Mouse (Mus musculus) stomach, postnatal 0 days (tissue): ENCODE measurements around the gene Pde10a.

Source experiments
- CTCF ChIP-seq: IDR thresholded peaks from 2 replicates; pipeline ENCODE4 v1.5.1; 2016; ENCODE audit warnings: antibody characterized with exemption, low read depth, mild to moderate bottlenecking, moderate library complexity
- EP300 ChIP-seq: optimal IDR thresholded peaks from 2 replicates; pipeline ENCODE3; 2016; ENCODE audit warnings: antibody characterized with exemption

DNA sequence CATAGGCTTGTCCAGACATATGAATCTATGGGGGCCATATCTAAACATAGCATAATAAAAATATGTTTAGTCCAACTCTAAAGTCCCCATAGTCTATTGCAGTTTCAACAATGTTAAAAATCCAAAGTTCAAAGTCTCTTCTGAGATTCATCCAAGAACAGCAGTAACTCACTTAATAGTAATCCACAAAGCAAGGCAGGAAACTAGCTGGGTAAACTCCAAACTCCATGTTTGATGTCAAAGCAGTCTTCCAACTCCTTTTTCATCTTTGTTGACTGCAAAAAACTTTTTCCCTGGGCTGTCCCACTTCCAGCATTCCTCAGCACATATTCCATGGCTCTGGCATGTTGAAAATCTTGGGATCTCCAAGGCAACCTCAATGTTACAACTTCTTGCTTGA is 182.8 kb downstream of the Pde10a start:
- TF ChIP-seq EP300 (no peak), CTCF (no peak)
